Mouse (Mus musculus) lung, postnatal 14 days (tissue): Measurements from ENCODE around the gene Ccdc106.

Source experiments
- DNase-seq: peaks from one replicate; pipeline ENCODE4 v3.0.0; 2021

Gene Ccdc106

GRCm38 (mm10) chr7:5083325-5084105 lies 63.2 kb downstream of the Ccdc106 start:
- DNase-seq, result no peak

GRCm38 (mm10) chr7:5085512-5085911 lies 65.2 kb downstream of the Ccdc106 start:
- no peak for DNase-seq

- no peak for DNase-seq
Observed at GRCm38 (mm10) chr7:5086921-5087440, 66.6 kb downstream of the Ccdc106 start.

- DNase-seq, result no peak
Observed at GRCm38 (mm10) chr7:5087886-5088285, 67.5 kb downstream of the Ccdc106 start.

- DNase-seq, result no peak
Observed at GRCm38 (mm10) chr7:5089853-5090252, 69.5 kb downstream of the Ccdc106 start.

- DNase-seq, result no peak
Observed at GRCm38 (mm10) chr7:5091008-5091728, 70.8 kb downstream of the Ccdc106 start.

- no peak for DNase-seq
Observed at GRCm38 (mm10) chr7:5092381-5092780, 72.0 kb downstream of the Ccdc106 start.

GRCm38 (mm10) chr7:5092831-5093510 lies 72.6 kb downstream of the Ccdc106 start:
- no peak for DNase-seq

- DNase-seq, result no peak
Observed at GRCm38 (mm10) chr7:5098769-5099168, 78.4 kb downstream of the Ccdc106 start.

- no peak for DNase-seq
Observed at GRCm38 (mm10) chr7:5099796-5100195, 79.4 kb downstream of the Ccdc106 start.

- no peak for DNase-seq
Observed at GRCm38 (mm10) chr7:5101066-5101663, 80.8 kb downstream of the Ccdc106 start.

- no peak for DNase-seq
Observed at GRCm38 (mm10) chr7:5102564-5102963, 82.2 kb downstream of the Ccdc106 start.

GRCm38 (mm10) chr7:5108272-5108671 lies 87.9 kb downstream of the Ccdc106 start:
- no peak for DNase-seq

GRCm38 (mm10) chr7:5109301-5109700 lies 88.9 kb downstream of the Ccdc106 start:
- DNase-seq, result no peak
